Mouse (Mus musculus) CD8-positive naive resting alpha-beta T cell, adult 57 days (primary cell): ENCODE results near the gene Fmo1. TPM values are rescaled to one million over a fixed set of nuclear protein-coding genes. Genes with fewer than 3 reads are reported as not detected.

Experiments
- total RNA-seq: library from RNA; stranded (reverse); gene quantifications from one replicate; pipeline ENCODE4 v1.2.4, GENCODE M21; 2023

The Fmo1 gene
- total RNA-seq = not detected

GRCm38 (mm10) chr1:162866280-162866681 is at the start of gene Fmo1:
Fmo1 (minus strand) TSS chr1:162866610.

GRCm38 (mm10) chr1:162897838-162898811 is 31.7 kb upstream of the Fmo1 start, which contains the start of gene Fmo2:
Fmo2 (minus strand) TSS chr1:162898726.

GRCm38 (mm10) chr1:162813836-162814156 is 52.6 kb downstream of the Fmo1 start, which contains the start of gene Fmo4:
Fmo4 (minus strand) TSS chr1:162813972.

Other genes starting within 250 kb of the Fmo1 start
- not detected for gene Myoc, start 227.5 kb downstream of the Fmo1 start, total RNA-seq
- gene Myocos, start 208.4 kb downstream of the Fmo1 start, total RNA-seq = not detected
- gene Prrc2c, start 126.1 kb downstream of the Fmo1 start, total RNA-seq = 501 TPM
- gene Fmo4, start 52.6 kb downstream of the Fmo1 start, total RNA-seq = not detected
- not detected for gene Fmo2, start 32.1 kb upstream of the Fmo1 start, total RNA-seq
- not detected for gene Fmo6, start 70.9 kb upstream of the Fmo1 start, total RNA-seq
- not detected for gene Fmo3, start 117.9 kb upstream of the Fmo1 start, total RNA-seq
- gene Mroh9, start 219.1 kb upstream of the Fmo1 start, total RNA-seq = not detected